Mouse (Mus musculus): Measurements from ENCODE around the gene Lin7c.

The Lin7c gene

DNA sequence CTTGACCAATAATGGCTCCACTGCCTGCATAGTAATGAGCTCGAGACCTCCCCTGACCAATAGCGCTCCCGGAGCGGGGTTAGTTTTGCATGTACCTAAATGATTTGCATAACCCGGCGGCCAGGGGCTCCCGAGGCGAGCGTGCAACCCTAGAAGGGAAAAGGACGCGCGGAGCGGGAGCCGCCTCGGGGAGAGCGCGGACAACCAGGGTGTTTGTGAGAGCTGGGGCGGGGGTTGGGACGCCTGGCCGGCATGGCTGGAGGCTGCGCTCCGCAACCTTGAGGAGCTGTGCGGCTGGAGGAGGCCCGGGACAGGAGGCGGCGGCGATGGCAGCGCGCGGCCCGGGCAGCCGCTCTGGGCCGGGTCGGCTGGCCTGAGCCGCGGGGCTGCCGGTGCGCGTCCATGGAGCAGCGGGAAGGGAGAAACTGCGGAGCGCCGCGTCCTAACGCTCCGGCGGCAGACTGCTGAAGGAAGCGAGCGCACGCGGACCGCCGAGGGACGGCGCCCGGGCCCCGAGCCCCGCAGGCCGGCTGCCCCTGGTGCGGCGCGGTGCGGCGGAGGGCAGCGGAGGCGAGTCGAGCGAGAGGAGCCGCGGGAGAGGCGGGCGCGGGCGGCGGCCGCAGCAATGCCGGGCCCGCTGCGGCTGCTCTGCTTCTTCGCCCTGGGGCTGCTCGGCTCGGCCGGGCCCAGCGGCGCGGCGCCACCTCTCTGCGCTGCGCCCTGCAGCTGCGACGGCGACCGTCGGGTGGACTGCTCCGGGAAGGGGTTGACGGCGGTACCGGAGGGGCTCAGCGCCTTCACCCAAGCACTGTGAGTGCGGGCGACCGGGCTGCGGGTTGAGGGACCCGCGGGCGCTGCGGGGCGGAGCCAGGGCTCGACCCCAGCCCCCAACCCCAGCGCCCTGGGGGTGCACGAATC lies 27.1 kb downstream of the Lin7c start, which contains the start of gene Lgr4:
Gene Lgr4, plus strand, starts transcription at position 152 of the 918 bp plus-strand sequence.
- DNase-seq = peak; percentile 99

DNA sequence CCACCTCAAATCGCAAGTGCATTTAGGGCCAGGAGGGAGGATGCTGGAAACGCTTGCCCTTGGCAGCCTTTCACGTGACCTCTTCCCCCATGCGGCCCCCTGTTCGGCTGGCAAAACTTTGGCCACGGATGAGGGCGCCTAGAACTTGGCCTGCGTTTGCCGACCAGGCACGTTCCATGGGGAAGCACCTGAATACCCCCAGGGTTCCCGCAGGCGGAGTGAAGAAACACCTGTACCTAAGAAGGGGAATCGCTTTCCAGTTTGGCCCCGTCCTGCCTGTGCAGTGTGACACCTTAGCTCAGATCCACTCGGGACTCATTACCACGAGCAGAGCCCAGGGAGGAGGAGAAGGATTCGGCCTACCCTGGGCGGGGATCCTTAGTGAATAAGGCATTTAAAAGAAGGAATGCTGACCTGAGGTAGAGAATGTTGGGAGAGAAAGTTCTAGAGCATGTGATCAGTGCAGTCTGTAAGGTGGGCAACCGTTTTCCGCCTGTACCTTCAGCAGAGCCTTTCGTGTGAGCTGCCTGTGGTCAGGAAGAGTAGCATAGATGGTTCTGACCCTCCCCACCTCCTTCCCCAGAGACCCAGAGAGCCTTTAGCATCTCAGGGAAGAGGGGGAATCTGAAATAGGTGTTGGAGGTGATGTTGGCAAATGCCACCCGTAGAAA lies 28.1 kb downstream of the Lin7c start:
- DNase-seq = peak; percentile 47

DNA sequence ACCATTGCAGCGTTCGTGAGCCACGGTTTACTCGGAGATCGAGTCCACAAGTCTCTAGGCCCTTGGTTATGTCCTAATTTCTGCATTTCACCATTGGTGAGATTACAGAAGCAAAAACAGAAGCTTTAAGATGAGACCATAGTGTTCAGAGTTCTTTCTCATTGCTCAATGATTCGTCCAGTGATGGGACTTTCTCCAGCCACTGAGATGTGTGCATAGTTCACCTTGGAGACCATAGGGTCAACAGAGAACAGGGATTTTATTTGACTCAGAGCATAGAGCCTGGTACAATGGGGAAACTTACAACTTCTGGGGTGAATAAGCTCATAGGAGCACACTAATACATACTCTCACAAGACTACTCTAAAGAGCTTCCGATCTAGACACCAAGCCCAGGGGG lies 29.8 kb downstream of the Lin7c start:
- no peak for DNase-seq

DNA sequence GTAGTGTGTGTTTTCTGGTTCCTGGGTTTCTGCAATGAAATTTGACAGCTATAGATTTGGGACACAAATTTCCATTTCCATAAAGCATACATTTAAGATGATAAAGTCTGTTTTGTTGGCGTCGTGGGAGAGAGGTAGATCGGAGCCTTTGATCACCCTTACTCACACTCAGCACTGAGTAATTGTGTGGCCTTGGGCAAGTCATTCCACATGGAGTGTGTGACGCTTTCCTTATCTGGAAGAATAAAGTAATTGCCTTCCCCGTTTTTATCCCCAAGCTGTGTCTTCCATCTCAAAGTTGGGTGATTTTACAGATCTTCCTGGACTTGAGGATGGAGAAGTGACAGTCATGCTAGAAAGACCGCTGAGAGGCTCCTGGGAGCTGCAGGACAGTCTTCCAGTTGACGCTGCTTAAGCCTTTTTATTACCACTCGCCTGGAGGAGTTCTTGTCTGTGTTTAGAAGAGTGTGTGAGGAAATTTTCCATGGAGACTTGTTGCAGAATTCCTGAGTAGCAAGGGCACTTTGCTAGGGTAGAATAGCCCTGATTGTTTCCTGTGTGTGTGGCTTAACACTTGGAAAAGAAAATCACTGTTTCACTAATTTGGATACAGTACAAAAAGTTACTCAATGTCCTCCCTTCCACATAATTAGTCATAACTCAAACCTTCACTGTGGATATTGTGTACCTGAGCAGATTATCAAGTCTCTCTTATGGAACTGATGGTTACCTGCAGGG lies 30.8 kb downstream of the Lin7c start:
- no peak for DNase-seq

DNA sequence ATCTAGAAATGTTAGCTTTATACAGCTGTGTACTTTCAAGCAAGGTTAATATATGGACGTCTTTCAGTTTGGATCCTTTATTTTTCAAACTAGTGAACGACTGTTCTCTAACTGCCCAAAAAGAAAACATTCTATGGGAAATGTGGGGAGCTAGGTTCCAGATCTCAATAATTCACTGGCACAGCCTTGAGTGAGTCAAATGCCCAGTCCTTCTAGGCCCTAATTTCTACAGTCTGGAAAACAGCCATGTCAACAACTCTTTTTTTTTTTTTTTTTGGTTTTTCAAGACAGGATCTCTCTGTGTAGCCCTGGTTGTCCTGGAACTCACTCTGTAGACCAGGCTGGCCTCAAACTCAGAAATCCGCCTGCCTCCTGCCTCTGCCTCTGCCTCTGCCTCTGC lies 31.7 kb downstream of the Lin7c start:
- no peak for DNase-seq

DNA sequence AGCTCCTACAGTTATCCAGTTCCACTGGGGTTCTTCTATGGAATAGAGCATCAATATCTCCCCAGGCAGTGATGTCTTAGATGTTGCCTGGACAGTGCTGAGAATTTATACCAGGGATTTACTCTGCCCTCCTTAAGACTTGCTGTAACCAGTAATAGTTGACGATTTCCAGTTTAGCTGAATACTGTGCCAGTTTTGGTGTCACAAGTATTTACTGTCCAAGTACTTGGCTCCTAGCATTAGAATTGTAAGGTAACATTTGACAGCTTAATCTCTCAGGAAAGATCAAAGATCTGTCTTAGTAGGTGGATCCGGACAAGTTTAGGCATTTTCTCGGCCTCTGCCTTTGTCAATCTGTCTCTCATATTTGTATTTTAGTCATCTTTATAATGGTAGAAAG lies 32.4 kb downstream of the Lin7c start:
- no peak for DNase-seq

DNA sequence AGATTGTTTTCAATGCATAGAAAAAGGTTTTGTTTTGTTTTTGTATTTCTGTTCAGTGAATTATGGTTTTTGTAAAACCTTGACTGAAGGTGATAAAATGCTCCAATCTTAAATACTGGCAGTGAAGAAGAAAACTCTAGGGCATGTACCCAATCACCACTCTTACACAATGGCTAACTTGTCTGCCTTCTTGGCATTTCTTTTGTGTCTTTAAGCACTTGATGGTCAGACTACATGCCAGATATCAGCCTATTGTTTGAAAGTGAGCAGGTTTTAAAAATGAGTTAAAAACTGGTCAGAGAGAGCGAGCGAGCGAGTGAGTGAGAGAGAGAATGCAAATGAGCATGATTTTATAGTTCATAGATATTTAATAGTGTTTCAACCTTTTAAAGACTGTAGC lies 33.3 kb downstream of the Lin7c start:
- DNase-seq = no peak

DNA sequence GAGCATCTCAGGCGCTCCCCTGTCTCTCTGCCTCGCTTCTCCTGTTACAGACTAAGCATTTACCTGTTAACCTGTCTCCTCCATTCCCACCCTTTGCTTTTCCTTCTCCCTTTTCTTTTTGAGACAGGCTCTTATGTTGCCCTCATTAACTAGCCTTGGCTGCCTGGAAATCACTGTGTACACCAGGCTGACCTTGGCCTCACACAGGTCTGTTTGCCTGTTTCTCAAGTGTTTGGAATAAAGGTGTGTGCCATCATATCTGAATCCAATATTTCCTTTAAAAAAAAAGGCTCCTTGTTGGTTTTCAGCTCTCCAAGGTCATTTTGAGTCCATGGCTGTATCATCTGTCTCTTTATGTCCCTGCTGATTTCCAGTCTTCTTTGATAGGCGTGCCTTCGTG lies 36.3 kb downstream of the Lin7c start:
- DNase-seq = no peak

DNA sequence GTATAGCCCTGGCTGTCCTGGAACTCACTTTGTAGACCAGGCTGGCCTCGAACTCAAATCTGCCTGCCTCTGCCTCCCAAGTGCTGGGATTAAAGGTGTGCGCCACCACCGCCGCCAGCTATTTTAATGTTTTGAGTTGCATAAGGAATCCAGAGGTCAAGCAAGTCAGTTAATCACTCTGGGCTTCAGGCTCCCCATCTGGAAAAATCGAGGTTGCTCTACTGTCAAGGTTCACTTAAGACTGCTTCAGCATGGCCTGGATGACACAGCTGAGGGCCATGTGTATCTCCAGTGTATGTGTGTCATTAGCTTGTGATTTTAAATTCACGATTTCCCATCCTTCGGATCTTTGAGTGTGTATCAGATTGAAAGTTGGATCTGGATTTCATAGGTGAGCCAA lies 36.8 kb downstream of the Lin7c start:
- DNase-seq = no peak

DNA sequence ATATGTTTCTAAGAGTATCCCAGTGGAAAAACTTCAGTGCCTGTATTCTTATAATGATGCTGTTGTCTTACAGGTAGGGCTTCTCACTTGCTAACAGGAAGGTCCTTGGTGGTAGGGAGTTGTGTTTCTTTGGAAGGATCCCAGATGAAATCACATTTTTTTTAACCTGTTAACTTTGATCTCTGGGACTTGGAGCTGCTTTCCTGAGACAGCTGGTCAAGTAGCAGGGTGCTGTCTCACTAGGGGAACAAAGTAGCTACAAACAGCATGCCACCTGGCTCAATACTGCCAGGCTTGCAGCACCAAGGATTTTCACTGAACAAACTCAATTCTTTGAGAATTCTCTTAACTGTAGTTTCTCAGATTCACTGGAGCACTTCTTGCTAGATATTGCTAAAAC lies 37.2 kb downstream of the Lin7c start:
- no peak for DNase-seq

DNA sequence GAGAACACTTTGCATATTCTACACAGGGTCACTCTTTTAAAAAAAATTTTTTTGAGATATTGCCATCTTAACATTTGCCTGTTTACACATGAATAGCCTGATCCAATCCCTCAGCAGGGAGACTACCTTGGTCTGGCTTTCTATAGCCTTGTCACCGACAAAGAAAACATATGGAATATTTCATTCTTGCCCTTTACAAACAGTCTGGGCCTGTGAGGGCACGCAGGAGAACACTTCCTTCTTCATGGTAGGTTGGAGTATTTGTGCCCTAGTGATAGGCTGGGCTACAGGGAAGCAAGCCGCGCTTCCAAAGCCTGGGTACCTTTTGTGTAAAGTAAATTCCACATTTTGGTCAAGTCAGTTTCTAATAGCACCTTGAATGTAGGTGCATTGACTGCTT lies 38.1 kb downstream of the Lin7c start:
- DNase-seq = no peak

DNA sequence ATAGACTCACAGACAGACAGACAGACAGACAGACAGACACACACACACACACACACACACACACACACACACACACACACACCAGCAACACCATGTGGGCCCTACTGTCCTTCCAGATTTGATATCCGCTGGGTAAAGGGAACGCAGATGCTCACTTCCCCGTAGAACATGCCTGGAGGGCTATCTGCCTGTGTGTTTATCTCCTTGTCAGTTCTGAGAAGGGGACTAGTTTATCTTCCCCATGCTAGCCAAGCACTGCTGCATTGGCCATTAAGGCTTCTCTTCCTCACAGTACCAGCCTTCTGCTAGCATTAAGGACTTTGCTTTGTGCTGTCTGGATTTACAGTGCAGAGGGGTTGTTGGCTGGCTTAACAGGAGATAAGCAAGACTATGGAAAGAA lies 38.6 kb downstream of the Lin7c start:
- no peak for DNase-seq

DNA sequence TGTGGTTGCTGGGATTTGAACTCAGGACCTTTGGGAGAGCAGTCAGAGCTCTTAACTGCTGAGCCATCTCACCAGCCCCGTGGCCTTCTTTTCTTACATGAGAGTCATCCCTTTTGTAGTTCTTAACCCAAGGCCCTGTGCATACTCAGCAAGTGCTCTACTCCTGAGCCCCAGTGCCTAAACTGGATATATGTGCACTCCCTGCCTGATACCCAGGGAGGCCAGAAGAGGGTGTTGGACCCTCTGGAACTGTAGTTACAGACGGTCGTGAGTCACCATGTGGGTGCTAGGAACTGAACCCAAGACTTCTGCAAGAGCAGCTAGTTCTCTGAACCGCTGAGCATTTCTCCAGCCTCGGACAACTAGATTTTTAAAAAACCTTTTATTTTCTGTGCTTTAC lies 39.7 kb downstream of the Lin7c start:
- DNase-seq = no peak

DNA sequence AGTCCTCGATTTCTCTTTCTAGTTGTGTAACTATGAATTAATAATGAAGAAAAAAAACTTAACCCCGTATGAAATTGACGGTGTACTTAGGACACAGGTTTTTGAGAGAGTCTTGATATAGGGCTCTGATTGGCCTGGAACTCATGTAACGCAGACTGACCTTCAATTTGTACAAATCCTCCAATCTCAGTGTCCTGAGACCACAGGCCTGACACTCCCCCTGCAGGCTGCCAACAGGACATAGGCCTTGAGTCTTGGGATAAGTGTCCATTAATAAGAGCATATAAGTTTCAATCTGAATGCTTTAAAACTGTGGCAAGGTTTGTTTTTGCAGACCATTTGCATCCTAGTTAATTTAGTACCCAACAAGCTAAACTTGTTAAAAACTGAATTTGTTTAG lies 40.1 kb downstream of the Lin7c start:
- DNase-seq = no peak

DNA sequence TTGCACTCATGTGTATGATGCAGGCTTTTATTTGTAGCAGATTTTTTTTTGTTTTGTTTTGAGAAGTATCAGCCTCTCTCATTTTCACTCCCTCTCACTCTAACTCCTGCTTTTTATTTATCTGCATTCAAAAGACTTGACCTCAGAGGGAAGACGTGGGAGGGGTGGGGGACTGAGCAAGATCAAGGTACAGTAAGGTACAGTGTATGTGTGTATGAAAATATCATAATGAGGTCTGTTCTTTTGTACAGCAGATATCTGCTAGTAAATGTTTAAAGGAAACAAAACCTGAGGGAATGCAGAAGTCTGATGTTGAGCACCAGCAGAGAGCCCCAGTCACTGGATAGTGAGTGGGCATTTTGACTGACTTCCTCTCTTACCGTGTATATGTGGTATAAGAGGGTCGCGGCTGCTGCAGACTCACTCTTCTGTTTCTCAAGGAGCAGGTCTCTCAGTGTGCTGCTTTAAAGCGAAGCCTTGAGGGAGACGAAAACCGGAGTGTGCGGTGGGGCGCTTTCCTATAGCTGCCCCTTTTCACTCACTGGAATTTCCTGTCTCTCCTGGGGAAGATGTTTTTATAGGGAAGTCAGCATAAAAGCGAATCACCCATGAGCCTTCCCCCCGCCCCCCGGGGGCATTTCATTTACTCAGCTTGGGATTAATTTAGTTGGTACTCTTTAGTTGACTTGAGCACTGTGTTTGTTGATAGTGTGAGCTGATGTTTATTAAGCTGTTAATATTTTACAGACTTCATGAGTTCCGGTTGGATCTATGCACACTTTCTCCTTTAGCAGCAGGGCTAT lies 41.5 kb downstream of the Lin7c start:
- DNase-seq = peak; percentile 46

DNA sequence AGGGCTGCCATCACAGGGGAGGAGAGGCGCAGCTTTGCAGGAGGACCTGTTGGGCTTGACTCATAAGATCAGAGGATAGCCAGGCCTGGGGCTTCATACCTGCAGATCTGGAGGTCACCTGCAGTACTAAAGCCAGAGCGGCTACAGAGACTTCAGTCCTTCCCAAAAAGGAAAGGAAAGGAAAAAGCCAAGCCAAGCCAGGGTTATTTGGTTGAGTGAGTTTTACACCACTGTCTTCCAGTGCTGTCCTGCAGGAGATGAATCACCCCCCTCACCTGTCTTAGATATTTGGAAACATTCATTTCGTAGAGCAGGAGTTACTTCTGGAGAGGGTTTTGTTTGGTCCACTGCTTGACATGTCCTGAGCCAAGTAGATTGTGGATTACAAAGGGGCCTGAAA lies 42.5 kb downstream of the Lin7c start:
- DNase-seq = no peak

DNA sequence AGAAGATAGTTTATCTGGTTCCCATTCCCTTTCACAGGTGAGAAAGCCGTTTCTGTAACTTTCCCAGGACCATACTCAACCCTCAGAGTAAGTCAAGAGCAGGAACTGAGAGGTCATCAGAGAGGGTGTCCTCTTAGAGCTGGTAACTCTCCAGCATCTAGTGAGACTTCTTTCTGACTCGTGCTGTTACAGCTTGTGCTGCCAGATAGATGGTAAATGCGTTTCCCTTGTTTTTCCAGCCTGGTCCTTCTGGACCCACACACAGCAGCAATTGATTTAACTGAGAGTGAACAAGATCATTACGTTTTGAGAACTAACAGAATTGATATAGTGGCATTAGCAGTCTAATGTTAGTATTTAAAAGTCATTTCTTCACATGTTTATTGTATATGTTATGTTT lies 43.4 kb downstream of the Lin7c start:
- DNase-seq = no peak

DNA sequence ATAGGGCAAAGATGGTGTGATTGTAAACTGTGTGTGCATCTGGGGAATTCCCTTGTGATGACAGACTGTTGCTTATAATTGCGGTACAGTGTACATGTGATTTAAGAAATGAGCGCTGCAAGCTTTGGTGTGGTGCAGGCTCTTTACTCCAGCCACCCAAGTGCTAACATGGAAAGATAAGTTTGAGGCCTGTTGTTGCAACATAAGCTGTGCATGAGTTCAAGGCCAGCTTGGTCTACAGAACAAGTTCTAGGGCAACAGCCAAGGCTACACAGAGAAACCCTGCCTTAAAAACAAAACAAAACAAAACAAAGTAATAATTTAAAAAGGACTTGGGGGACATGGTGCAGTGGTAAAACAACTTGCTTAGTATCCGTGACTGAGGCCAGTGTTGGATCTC lies 44.5 kb downstream of the Lin7c start:
- no peak for DNase-seq

DNA sequence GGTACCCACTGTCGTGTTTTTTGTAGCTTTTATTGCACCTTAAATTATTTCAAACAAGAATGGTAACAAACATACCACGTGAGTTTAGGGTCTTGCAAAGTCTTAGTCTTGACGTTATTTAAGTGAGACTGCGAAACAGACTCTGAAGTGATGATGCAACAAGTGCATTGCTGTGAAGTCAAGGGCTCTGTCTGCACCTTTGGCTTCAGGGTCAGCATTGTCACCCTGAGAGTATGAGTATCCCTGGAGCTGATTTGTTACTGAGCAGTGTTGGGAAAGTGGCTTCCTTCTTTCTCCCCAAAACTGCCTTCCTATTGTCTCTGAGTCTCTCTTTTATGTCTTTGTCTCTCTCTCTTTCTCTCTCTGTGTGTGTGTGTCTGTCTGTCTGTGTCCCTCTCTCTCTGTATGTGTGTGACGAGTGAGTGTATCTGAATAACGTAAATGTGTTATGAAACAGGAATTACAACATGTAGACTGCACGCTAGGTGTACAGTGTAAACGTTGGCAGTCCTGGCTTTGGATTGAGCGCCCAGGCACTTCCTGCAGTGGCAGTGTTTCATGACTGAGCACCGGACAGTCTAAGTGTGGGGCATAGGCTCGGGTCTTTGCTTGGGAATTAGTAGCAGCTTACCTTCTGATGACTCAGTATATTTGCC lies 45.2 kb downstream of the Lin7c start:
- DNase-seq = no peak

DNA sequence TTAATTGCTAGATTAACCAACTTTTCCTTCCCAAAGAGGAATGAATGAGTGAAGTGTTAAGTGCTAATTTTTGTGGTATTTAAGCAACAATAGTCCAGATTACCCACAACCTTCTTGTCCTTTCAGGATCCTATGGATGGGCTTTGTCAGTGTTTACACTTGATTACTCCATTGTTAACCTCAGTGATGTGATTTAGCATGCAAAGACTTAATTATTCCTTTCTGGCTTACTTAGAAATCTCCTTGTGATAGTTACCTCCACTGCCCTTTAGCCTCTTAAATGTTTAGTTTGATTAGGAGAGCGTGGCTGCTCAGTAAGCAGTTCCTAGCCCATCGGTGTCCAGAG lies 45.7 kb downstream of the Lin7c start:
- no peak for DNase-seq

DNA sequence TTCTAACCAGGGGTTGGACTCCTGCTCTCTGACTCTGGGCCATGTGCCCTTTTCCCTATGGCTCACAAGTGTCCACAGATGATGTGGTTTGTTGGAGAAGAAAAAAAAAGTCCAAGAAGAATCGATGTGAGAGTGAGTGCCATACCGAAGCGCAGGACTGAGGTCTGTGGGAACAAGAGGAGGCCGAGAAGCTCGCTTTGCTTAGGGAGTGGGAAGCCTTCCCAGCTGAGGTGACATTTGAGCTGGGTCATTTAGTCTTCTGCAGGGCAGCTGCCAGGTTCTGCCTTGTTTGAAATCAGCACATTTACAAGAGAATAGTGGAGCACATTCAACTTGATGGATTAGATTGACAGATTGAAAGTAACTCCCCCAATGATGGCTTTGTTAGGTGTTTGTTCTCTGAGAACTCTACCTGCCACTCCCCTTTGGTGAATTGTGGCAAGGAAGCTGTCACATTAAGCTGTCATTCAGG lies 51.4 kb downstream of the Lin7c start:
- DNase-seq = peak; percentile 67

Measured in embryo, embryonic 11 days (tissue).